Comparison of ENCODE assay signal across 11 mouse cellular contexts in genomic region chr2:172862424-172862823, GRCm38 (mm10).
A peak's percentile ranks its signal among the peaks of the same experiment; 100 is the strongest.
DNase-seq lines count a peak whose midpoint lies in the region; ATAC-seq and TF ChIP-seq lines count a peak whose summit lies in the region.
"Had no signal": no experiment of that assay in that cellular context is flagged by ENCODE, and none has a peak within 500 bp of the region (broad histone marks: within the 10 kb centered on the region; RNA-seq: fewer than 3 reads in every experiment).

No protein-coding gene starts in this region.

- H3K9ac ChIP-seq in heart, embryonic 11.5 days (ENCODE audit: low read depth, low read length), result no peak overlapping the region
- H3K9ac ChIP-seq in heart, postnatal 0 days (replicated peaks; ENCODE audit: low read depth, low read length), result no peak overlapping the region
- no peak overlapping the region for H3K9ac ChIP-seq in neural tube, embryonic 15.5 days (replicated peaks)

- peak overlapping the region; percentile 56; the same call in 1 of the 2 replicates for H3K4me2 ChIP-seq in heart, embryonic 11.5 days
- peak overlapping the region; percentile 57 for H3K4me2 ChIP-seq in heart, postnatal 0 days (ENCODE audit: low read depth, low read length)
- 0 out of 2 replicates have a peak overlapping the region, but pooled peaks have one; percentile 41 for H3K4me2 ChIP-seq in neural tube, embryonic 15.5 days

- H3K27ac ChIP-seq in heart, embryonic 11.5 days (ENCODE audit: low read depth, low read length), result peak overlapping the region; percentile 90
- peak overlapping the region; percentile 77 for H3K27ac ChIP-seq in heart, postnatal 0 days (ENCODE audit: low read depth)
- H3K27ac ChIP-seq in neural tube, embryonic 15.5 days (replicated peaks), result no peak overlapping the region
- H3K27ac ChIP-seq: macrophage had no signal

- no peaks in the 10 kb centered on the region for H3K27me3 ChIP-seq in heart, embryonic 11.5 days (ENCODE audit: control insufficient read depth, insufficient read depth, low read length)
- no peaks in the 10 kb centered on the region for H3K27me3 ChIP-seq in heart, postnatal 0 days (ENCODE audit: control insufficient read depth, insufficient read depth, low read length)
- 0 out of 2 replicates have a peak, but pooled peaks cover 2% of the 10 kb centered on the region for H3K27me3 ChIP-seq in neural tube, embryonic 15.5 days (replicated peaks)

- H3K4me1 ChIP-seq in heart, embryonic 11.5 days (ENCODE audit: control insufficient read depth, insufficient read depth, low read length), result peaks cover 46% of the 10 kb centered on the region
- peaks cover 26% of the 10 kb centered on the region for H3K4me1 ChIP-seq in heart, postnatal 0 days (ENCODE audit: control insufficient read depth, insufficient read depth)
- H3K4me1 ChIP-seq in neural tube, embryonic 15.5 days, result peaks cover 13% of the 10 kb centered on the region

- no peak for TF ChIP-seq CTCF in heart, postnatal 0 days (IDR thresholded peaks at IDR 0.05; ENCODE audit: low read depth)

- DNase-seq in heart, adult 9 months (ENCODE audit: low spot score in 2 of 2), result no peak
- peak; percentile 20 to 48 for DNase-seq in lung, adult 18-20 months
- DNase-seq in lung, postnatal 14 days, result no peak
- DNase-seq in heart, postnatal 0 days (ENCODE audit: low spot score), result no peak
- DNase-seq in adrenal gland, postnatal 14 days, result no peak
- no peak for DNase-seq in B cell, adult 2 months
- DNase-seq: gastrocnemius, postnatal 25 days had no signal

- whole genome bisulfite sequencing in heart, embryonic 11.5 days (ENCODE audit: insufficient replicate concordance), result 23% methylated on average over 19 of the region's 19 CpGs
- WGBS in heart, postnatal 0 days, result 17% methylated on average over 19 of the region's 19 CpGs
- WGBS in neural tube, embryonic 15.5 days, result 78% methylated on average over 19 of the region's 19 CpGs

- H3K9me3 ChIP-seq in heart, embryonic 11.5 days (replicated peaks; ENCODE audit: control insufficient read depth, low read length), result 0 out of 2 replicates have a peak, but pooled peaks cover 2% of the 10 kb centered on the region
- no peaks in the 10 kb centered on the region for H3K9me3 ChIP-seq in heart, postnatal 0 days (replicated peaks; ENCODE audit: control insufficient read depth, low read length)
- H3K9me3 ChIP-seq in neural tube, embryonic 15.5 days (replicated peaks), result no peaks in the 10 kb centered on the region

- H3K36me3 ChIP-seq in heart, embryonic 11.5 days (ENCODE audit: control insufficient read depth, insufficient read depth, low read length), result no peaks in the 10 kb centered on the region
- H3K36me3 ChIP-seq in heart, postnatal 0 days (replicated peaks; ENCODE audit: control insufficient read depth, insufficient read depth, low read length), result no peaks in the 10 kb centered on the region
- H3K36me3 ChIP-seq in neural tube, embryonic 15.5 days, result no peaks in the 10 kb centered on the region

- no peak; the same call in 1 of the 2 replicates for ATAC-seq in heart, embryonic 11.5 days (replicated peaks; ENCODE audit: insufficient number of reproducible peaks, low FRiP score, low TSS enrichment)
- ATAC-seq in heart, postnatal 0 days (ENCODE audit: insufficient read depth, low read depth), result peak; percentile 3; the same call in 1 of the 2 replicates
- no peak for ATAC-seq in neural tube, embryonic 15.5 days (ENCODE audit: low FRiP score)

- no peak for TF ChIP-seq EP300 in heart, postnatal 0 days (IDR thresholded peaks at IDR 0.05; ENCODE audit: low read depth)

- 0 out of 2 replicates have a peak overlapping the region, but pooled peaks have one; percentile 1 for H3K4me3 ChIP-seq in heart, embryonic 11.5 days (ENCODE audit: low read depth, low read length)
- 0 out of 2 replicates have a peak overlapping the region, but pooled peaks have one; percentile 26 for H3K4me3 ChIP-seq in heart, postnatal 0 days (ENCODE audit: low read depth, low read length)
- no peak overlapping the region for H3K4me3 ChIP-seq in neural tube, embryonic 15.5 days (replicated peaks)
- H3K4me3 ChIP-seq: erythroblast, embryonic 14.5 days had no signal

Comparison
In these comparisons a context has a peak if more than half of its experiments do, and no peak if none do; other contexts are left out.
1. DNase-seq: peak in lung, adult 18-20 months (2 of 2); none in heart, adult 9 months (0 of 2), lung, postnatal 14 days (single experiment), heart, postnatal 0 days (single experiment), adrenal gland, postnatal 14 days (single experiment) and B cell, adult 2 months (0 of 2).
2. Peak in every context shown above with its lines, with median percentiles within 50 percentile points of each other: H3K4me2 ChIP-seq.